Mouse (Mus musculus) liver, embryonic 16.5 days (tissue): ENCODE results near the gene Dusp11. TPM values are rescaled to one million over a fixed set of nuclear protein-coding genes. Genes with fewer than 3 reads are reported as not detected.
A peak's percentile ranks its signal among the peaks of the same experiment; 100 is the strongest.
"Not testable (repeated sequence)": the region's sequence is repeated elsewhere in the genome, so short reads cannot be mapped to it uniquely, and the experiment has no call there.

Source experiments
- ATAC-seq: fragments of 200-750 bp; cut with Nextera tagmentation; 2 replicates; pipeline ENCODE4 v1.8.0; 2017; ENCODE audit warnings: low read depth, mild to moderate bottlenecking, moderate number of reproducible peaks, moderate library complexity
- H3K27ac ChIP-seq: fragments of 300-500 bp; sonication (generic); 2 replicates; pipeline ENCODE4 v1.5.1; 2014; ENCODE audit warnings: mild to moderate bottlenecking, low read length
- H3K27me3 ChIP-seq: fragments of 300-500 bp; sonication (generic); 2 replicates; pipeline ENCODE4 v1.6.1; 2014; ENCODE audit warnings: low read depth, low read length, mixed read lengths; ENCODE audit not compliant: control insufficient read depth, insufficient read depth
- H3K36me3 ChIP-seq: fragments of 300-500 bp; sonication (generic); 2 replicates; pipeline ENCODE4 v1.6.1; 2014; ENCODE audit warnings: mild to moderate bottlenecking; ENCODE audit not compliant: control insufficient read depth, insufficient read depth
- H3K4me1 ChIP-seq: fragments of 300-500 bp; sonication (generic); 2 replicates; pipeline ENCODE4 v1.6.1; 2014; ENCODE audit warnings: low read depth, low read length, mixed read lengths; ENCODE audit not compliant: control insufficient read depth
- H3K4me2 ChIP-seq: fragments of 300-500 bp; sonication (generic); 2 replicates; pipeline ENCODE4 v1.6.1; 2014; ENCODE audit warnings: low read depth, low read length, mixed read lengths
- H3K4me3 ChIP-seq: fragments of 300-500 bp; sonication (generic); 2 replicates; pipeline ENCODE4 v1.5.1; 2014; ENCODE audit warnings: low read depth, mild to moderate bottlenecking, low read length
- H3K9ac ChIP-seq: fragments of 300-500 bp; sonication (generic); 2 replicates; pipeline ENCODE4 v1.6.1; 2014; ENCODE audit warnings: low read depth, low read length
- H3K9me3 ChIP-seq: fragments of 300-500 bp; sonication (generic); replicated peaks from 2 replicates; pipeline ENCODE4 v1.6.1; 2016; ENCODE audit warnings: low read length; ENCODE audit not compliant: control insufficient read depth
- WGBS: fragments of 180-500 bp; shearing (Covaris S2); extraction: QIAGEN DNeasy Blood & Tissue Kit; methylation state at CpG from one replicate; pipeline ENCODE4 v1.1.7; 2014; ENCODE audit not compliant: insufficient replicate concordance; 5-methylcytosine and 5-hydroxymethylcytosine counted together
- polyA plus RNA-seq: library from polyadenylated mRNA; unstranded; fragments of >200 nt; fragmentation: Nextera tagmentation; extraction: Ambion mirVana; gene quantifications from 2 replicates; pipeline ENCODE4 v1.2.1, GENCODE M21; 2015

Gene Dusp11
- polyA plus RNA-seq, 1 experiment from 2014 or later, result 20.7 TPM

DNA sequence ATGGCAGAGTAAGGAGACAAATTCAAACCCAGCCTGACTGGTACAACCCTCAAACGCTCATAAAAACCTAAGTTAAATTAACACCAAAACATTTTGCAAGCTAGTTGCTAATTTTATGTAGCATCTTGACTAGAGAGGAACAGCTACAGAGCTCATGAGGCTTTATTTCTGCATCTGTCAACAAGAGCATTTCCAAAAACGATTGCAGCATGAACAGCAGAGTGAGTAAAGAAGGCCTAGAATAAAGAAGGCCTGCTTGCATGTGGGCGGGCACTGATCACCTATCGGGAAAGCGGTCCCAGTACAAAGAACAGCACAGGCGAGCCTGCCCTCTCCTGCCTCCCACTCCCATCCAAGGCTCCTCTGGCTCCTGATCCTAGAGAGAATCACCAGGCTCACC, 12.9 kb downstream of the Dusp11 start:
- Histone ChIP-seq H3K4me2 (no peak overlapping the region), H3K36me3 (peaks cover 69% of the 10 kb centered on the region), H3K4me1 (no peaks in the 10 kb centered on the region), H3K4me3 (no peak overlapping the region), H3K27me3 (no peaks in the 10 kb centered on the region), H3K9me3 (no peaks in the 10 kb centered on the region), H3K9ac (no peak overlapping the region), H3K27ac (no peak overlapping the region)
- ATAC-seq, result no peak
- 80% methylated on average over 6 of the region's 6 CpGs for WGBS

DNA sequence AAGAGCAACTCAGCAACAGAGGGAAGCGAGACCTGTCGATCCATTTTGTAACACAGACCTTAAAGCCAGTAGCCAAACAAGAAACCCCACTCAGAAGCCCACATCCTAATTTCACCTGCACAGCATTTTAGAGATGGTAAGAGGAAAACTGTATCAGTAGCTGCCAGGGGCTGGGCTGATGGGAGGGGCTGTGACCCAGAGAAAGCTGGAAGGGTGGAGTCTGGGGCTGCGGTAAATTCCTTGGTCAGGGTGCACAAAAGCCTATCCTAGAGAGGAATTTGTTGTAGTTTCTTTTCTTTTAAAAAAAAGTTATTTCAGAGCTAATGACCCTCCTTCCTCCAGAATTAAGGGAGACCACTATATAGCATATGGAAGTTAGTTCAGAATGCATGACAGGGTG, 19.0 kb downstream of the Dusp11 start:
- Histone ChIP-seq H3K36me3 (peaks cover 24% of the 10 kb centered on the region), H3K9me3 (no peaks in the 10 kb centered on the region)
- no peak for ATAC-seq

DNA sequence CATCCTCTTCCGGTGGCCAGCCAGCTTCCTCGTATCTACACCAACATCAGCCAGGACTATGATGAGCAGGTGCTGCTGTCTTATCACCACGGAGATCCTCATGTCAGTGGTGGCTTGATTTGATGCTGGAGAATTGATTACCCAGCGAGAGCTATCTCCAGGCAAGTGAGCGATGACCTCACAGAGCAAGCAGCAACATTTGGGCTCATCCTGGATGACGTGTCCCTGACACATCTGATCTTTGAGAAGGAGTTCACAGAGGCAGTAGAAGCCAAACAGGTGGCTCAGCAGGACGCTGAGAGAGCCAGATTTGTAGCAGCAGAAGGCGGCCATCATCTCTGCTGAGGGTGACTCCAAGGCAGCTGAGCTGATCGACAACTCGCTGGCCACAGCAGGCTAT, 22.8 kb downstream of the Dusp11 start:
- 68% methylated on average over 10 of the region's 10 CpGs for WGBS
- Histone ChIP-seq H3K9ac (no peak overlapping the region), H3K36me3 (peaks cover 3% of the 10 kb centered on the region), H3K4me3 (no peak overlapping the region), H3K4me2 (no peak overlapping the region), H3K27ac (no peak overlapping the region), H3K27me3 (no peaks in the 10 kb centered on the region), H3K9me3 (no peaks in the 10 kb centered on the region), H3K4me1 (peaks cover 11% of the 10 kb centered on the region)
- ATAC-seq, result no peak

More for the DNA sequence above, 19.0 kb downstream of the Dusp11 start:
- 74% methylated on average over 3 of the region's 3 CpGs for WGBS
- no peaks in the 10 kb centered on the region for H3K27me3 ChIP-seq
- H3K4me3 ChIP-seq, result no peak overlapping the region
- H3K27ac ChIP-seq, result no peak overlapping the region
- peaks cover 4% of the 10 kb centered on the region for H3K4me1 ChIP-seq
- no peak overlapping the region for H3K4me2 ChIP-seq
- H3K9ac ChIP-seq, result no peak overlapping the region

DNA sequence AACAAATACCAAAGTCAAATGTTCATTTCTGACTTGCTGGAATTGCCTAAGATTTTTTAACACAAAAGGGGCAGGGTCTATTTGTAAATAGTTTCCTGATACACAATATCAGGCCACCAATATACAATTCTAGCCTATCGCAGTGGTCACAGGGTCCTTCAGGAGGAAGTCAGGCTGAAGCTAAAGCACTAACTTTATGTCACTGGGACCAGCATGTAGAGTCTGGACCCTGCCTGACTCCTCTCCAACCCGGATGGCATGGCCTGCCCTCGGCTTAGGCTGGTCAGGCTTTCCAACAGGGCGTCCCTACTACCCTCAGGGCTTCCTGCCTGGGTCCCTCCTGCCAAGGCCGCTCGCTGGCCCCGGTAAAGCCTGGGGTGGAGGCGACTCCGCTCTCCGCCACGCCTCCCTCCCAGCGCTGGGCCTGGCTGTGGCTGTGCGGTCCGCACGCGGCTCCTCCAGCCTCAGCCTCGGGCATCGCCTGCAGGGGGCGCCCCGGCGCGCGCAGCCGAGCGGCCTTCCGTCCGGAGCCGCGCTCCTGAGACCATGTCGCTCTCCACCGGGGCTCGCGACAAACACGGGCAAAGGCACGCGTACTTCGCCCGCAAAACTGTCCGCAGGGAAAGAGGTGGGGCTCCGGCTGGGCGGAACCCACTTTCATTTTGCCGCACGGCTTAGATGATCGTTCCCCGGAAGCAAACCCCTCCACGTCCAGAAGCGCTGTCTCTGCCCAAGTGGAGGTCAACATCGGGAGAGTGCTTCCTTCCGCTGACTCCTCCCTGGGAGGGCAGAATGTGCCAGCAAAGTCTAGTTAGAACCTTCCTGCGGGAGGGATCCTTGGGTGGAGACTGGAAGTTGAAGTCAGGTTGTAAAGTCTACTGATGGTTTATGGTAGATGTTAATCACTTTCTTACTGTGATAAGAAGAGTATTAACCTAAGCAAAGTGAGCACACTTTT, 24.7 kb downstream of the Dusp11 start:
- Histone ChIP-seq H3K27ac (peak overlapping the region; percentile 82), H3K4me2 (peak overlapping the region; percentile 78), H3K4me3 (peak overlapping the region; percentile 70), H3K9ac (peak overlapping the region; percentile 69)
- WGBS, result under 1% methylated on average over 50 of the region's 50 CpGs
- peak; percentile 95 for ATAC-seq
- H3K27me3 ChIP-seq, H3K36me3 ChIP-seq, H3K9me3 ChIP-seq, H3K4me1 ChIP-seq: not testable (repeated sequence)

DNA sequence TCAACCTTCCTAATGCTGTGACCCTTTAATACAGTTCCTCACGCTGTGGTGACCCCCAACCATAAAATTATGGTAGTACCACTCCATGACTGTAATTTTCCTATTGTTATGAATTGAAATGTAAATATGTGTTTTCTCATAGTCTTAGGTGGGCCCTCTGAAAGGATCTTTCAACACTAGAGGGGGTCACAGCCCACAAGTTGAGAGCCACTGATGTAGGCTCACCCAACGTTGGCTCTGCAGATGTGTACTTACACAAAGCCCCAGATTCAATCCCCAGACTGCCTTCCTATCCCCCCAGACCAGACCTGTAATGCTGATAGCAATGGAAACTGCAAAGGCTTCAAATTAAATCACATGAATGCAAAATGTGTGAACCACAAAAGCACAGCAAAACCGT, 25.8 kb downstream of the Dusp11 start:
- Histone ChIP-seq H3K27me3 (no peaks in the 10 kb centered on the region), H3K4me2 (no peak overlapping the region), H3K4me3 (no peak overlapping the region), H3K9me3 (no peaks in the 10 kb centered on the region), H3K36me3 (no peaks in the 10 kb centered on the region), H3K9ac (no peak overlapping the region), H3K27ac (no peak overlapping the region), H3K4me1 (peaks cover 9% of the 10 kb centered on the region)
- 50% methylated on average over 3 of the region's 3 CpGs for WGBS
- ATAC-seq, result no peak

DNA sequence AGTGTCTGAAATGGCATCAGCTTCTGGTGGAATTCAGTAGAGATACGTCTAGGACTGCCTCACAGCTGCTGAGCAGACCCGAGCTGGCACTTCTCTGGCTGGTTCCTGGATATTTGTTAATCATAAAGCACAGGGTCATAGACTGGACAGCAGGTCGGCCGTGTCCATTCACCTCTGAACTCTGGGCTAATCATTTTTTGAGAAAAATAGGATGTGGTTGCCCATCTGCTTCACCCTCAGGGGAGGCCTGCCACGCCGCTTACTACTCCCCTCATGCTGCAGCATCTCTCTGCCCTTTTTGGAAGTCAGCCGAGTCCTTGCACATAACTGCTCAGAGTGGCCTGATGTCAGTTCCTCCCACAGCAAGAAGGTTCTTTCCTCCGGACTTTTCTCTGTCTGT, 27.4 kb downstream of the Dusp11 start:
- no peak for ATAC-seq
- no peaks in the 10 kb centered on the region for H3K9me3 ChIP-seq
- H3K27me3 ChIP-seq, result no peaks in the 10 kb centered on the region
- H3K4me2 ChIP-seq, result no peak overlapping the region
- 62% methylated on average over 8 of the region's 8 CpGs for WGBS
- peaks cover 9% of the 10 kb centered on the region for H3K4me1 ChIP-seq
- H3K4me3 ChIP-seq, result no peak overlapping the region
- no peak overlapping the region for H3K27ac ChIP-seq
- H3K36me3 ChIP-seq, result no peaks in the 10 kb centered on the region
- H3K9ac ChIP-seq, result no peak overlapping the region

DNA sequence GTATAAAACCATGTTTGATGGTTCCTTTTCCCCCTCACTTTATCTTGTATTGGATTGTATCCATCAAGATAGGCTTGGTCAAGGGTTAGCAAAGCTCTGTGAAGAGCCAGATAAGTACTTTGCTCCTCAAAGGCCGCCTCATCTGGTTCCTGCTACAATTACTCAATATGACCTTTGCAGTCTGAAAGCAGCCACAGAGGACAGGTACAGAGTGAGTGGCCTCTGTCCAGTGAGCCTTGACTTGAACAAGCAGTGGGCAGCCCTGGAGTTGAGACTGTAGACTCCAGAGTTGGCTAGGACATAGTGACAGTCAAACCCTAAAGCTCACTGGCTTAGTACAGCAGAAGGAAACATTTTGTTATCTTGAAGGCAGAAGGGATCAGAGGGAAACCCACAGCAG, 32.2 kb downstream of the Dusp11 start:
- H3K9me3 ChIP-seq, result no peaks in the 10 kb centered on the region
- no peak overlapping the region for H3K4me2 ChIP-seq
- WGBS, result 39% methylated on average over 1 of the region's 1 CpGs
- no peaks in the 10 kb centered on the region for H3K4me1 ChIP-seq
- peak; percentile 85 for ATAC-seq
- peaks cover 2% of the 10 kb centered on the region; the same call in 1 of the 2 replicates for H3K36me3 ChIP-seq
- H3K4me3 ChIP-seq, result no peak overlapping the region
- no peak overlapping the region for H3K9ac ChIP-seq
- H3K27me3 ChIP-seq, result no peaks in the 10 kb centered on the region
- H3K27ac ChIP-seq, result peak overlapping the region; percentile 79

DNA sequence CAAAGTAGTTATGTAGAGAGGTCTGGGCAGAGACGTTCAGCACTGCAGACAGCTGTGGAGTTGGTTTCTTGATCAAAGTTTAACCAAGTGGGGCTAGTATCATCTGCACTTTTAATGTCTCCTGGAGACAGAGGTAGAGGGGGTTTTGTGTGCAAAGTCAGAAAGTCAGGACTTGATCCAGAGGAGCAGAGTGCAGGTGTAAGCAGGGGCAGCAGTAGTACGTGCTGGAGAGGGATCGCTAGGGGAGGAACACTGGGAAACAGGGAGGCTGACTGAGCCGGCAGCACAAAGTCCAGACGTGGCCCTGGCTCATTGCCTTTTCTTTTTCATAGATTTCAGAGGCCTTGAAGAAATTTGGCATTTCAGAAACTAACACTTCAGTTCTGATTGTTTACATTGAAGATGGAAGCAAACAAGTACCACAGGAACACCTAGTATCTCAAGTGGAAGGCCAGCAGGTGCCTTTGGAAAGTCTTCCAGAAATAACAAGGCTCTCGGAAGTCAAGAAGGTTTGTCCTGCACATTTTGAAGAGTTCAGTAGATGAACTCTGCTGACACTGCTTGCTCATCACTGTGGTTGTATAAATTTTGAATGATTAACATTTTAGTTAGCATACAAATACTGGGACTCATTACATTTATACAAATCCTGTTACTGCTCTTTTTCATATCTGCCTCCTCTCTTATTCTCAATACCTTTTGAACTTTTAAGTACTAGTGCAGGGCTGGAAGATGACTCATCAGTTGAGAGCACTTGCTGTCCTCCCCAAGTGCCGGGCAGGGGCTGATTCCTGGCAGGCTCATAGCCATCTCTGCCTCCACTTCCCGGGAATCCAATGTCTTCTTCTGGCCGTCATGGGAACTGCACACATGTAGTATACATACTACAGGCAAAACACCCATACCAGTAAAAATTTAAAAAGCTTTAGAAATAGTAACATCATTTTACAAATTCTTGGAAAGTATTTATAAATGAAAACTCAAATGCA, 33.7 kb downstream of the Dusp11 start:
- ATAC-seq, result peak; percentile 55; the same call in 1 of the 2 replicates
- 74% methylated on average over 9 of the region's 9 CpGs for WGBS
- no peak overlapping the region for H3K4me2 ChIP-seq

More for the DNA sequence above, 33.7 kb downstream of the Dusp11 start:
- H3K4me3 ChIP-seq, result no peak overlapping the region
- no peaks in the 10 kb centered on the region for H3K4me1 ChIP-seq
- H3K9me3 ChIP-seq, result no peaks in the 10 kb centered on the region
- H3K27ac ChIP-seq, result peak overlapping the region; percentile 75
- H3K27me3 ChIP-seq, result no peaks in the 10 kb centered on the region
- H3K36me3 ChIP-seq, result peaks cover 2% of the 10 kb centered on the region; the same call in 1 of the 2 replicates
- H3K9ac ChIP-seq, result no peak overlapping the region
